Mouse (Mus musculus) hindbrain, embryonic 12.5 days (tissue): ENCODE results near the gene Mxra7. TPM values are rescaled to one million over a fixed set of nuclear protein-coding genes. Genes with fewer than 3 reads are reported as not detected.

Source experiments
- ATAC-seq: fragments of 200-750 bp; cut with Nextera tagmentation; 2 replicates; pipeline ENCODE4 v1.8.0; 2017; ENCODE audit warnings: moderate TSS enrichment; ENCODE audit not compliant: low FRiP score
- H3K27ac ChIP-seq: fragments of 300-500 bp; sonication (generic); 2 replicates; pipeline ENCODE4 v1.5.1; 2016; ENCODE audit warnings: mild to moderate bottlenecking
- H3K27me3 ChIP-seq: fragments of 300-500 bp; sonication (generic); 2 replicates; pipeline ENCODE4 v1.6.1; 2016; ENCODE audit warnings: mild to moderate bottlenecking
- H3K36me3 ChIP-seq: fragments of 300-500 bp; sonication (generic); 2 replicates; pipeline ENCODE4 v1.6.1; 2016; ENCODE audit warnings: mild to moderate bottlenecking
- H3K4me1 ChIP-seq: fragments of 300-500 bp; sonication (generic); 2 replicates; pipeline ENCODE4 v1.6.1; 2016
- H3K4me2 ChIP-seq: fragments of 300-500 bp; sonication (generic); replicated peaks from 2 replicates; pipeline ENCODE4 v1.6.1; 2016; ENCODE audit warnings: mild to moderate bottlenecking
- H3K4me3 ChIP-seq: fragments of 300-500 bp; sonication (generic); 2 replicates; pipeline ENCODE4 v1.5.1; 2016; ENCODE audit warnings: mild to moderate bottlenecking
- H3K9ac ChIP-seq: fragments of 300-500 bp; sonication (generic); 2 replicates; pipeline ENCODE4 v1.6.1; 2016; ENCODE audit warnings: mild to moderate bottlenecking, moderate library complexity
- H3K9me3 ChIP-seq: fragments of 300-500 bp; sonication (generic); replicated peaks from 2 replicates; pipeline ENCODE4 v1.6.1; 2016; ENCODE audit warnings: mild to moderate bottlenecking
- WGBS: fragments of 180-500 bp; shearing (Covaris S2); methylation state at CpG from one replicate; pipeline ENCODE4 v1.1.7; 2016; 5-methylcytosine and 5-hydroxymethylcytosine counted together
- polyA plus RNA-seq: library from polyadenylated mRNA; unstranded; fragments of >200 nt; fragmentation: Nextera tagmentation; extraction: Ambion mirVana; gene quantifications from 2 replicates; pipeline ENCODE4 v1.2.1, GENCODE M21; 2016

Gene Mxra7
- polyA plus RNA-seq, 1 experiment from 2014 or later: 95.0 TPM

GRCm38 (mm10) chr11:116784221-116784620, 43.6 kb downstream of the Mxra7 start:
- no peaks in the 10 kb centered on the region for H3K36me3 ChIP-seq
- no peak overlapping the region for H3K27ac ChIP-seq
- ATAC-seq: no peak
- H3K27me3 ChIP-seq: no peaks in the 10 kb centered on the region
- no peak overlapping the region for H3K4me3 ChIP-seq
- no peak overlapping the region for H3K9ac ChIP-seq
- no peaks in the 10 kb centered on the region for H3K9me3 ChIP-seq
- WGBS: 87% methylated on average over 10 of the region's 10 CpGs
- H3K4me2 ChIP-seq: no peak overlapping the region
- H3K4me1 ChIP-seq: no peaks in the 10 kb centered on the region

GRCm38 (mm10) chr11:116782737-116783145, 45.1 kb downstream of the Mxra7 start:
- WGBS: 81% methylated on average over 9 of the region's 9 CpGs
- H3K9me3 ChIP-seq: no peaks in the 10 kb centered on the region
- no peak overlapping the region for H3K4me2 ChIP-seq
- no peak for ATAC-seq
- no peak overlapping the region for H3K27ac ChIP-seq
- H3K9ac ChIP-seq: no peak overlapping the region
- no peak overlapping the region for H3K4me3 ChIP-seq
- H3K27me3 ChIP-seq: no peaks in the 10 kb centered on the region
- H3K36me3 ChIP-seq: no peaks in the 10 kb centered on the region
- no peaks in the 10 kb centered on the region for H3K4me1 ChIP-seq

GRCm38 (mm10) chr11:116775407-116775806, 52.4 kb downstream of the Mxra7 start, which contains the start of gene St6galnac1:
St6galnac1 (minus strand) TSS chr11:116775507.
- H3K27me3 ChIP-seq: no peaks in the 10 kb centered on the region
- H3K9me3 ChIP-seq: no peaks in the 10 kb centered on the region
- no peak within 1 kb of the TSS for H3K4me2 ChIP-seq
- no peak within 1 kb of the TSS for H3K4me3 ChIP-seq
- H3K4me1 ChIP-seq: no peaks in the 10 kb centered on the region
- no peaks in the 10 kb centered on the region for H3K36me3 ChIP-seq
- H3K27ac ChIP-seq: no peak within 1 kb of the TSS
- no peak for ATAC-seq
- WGBS: 89% methylated on average over 7 of the region's 7 CpGs
- H3K9ac ChIP-seq: no peak within 1 kb of the TSS

- Histone ChIP-seq H3K4me3 (no peak overlapping the region), H3K27me3 (no peaks in the 10 kb centered on the region), H3K9me3 (no peaks in the 10 kb centered on the region), H3K9ac (no peak overlapping the region), H3K4me1 (no peaks in the 10 kb centered on the region), H3K27ac (no peak overlapping the region), H3K36me3 (no peaks in the 10 kb centered on the region), H3K4me2 (no peak overlapping the region)
- ATAC-seq: no peak
- WGBS: 59% methylated on average over 2 of the region's 2 CpGs
Measured at GRCm38 (mm10) chr11:116773205-116773604, 54.6 kb downstream of the Mxra7 start.

- no peak overlapping the region for H3K4me2 ChIP-seq
- H3K9me3 ChIP-seq: no peaks in the 10 kb centered on the region
- H3K9ac ChIP-seq: no peak overlapping the region
- WGBS: 88% methylated on average over 5 of the region's 5 CpGs
- H3K4me1 ChIP-seq: no peaks in the 10 kb centered on the region
- H3K36me3 ChIP-seq: no peaks in the 10 kb centered on the region
- H3K4me3 ChIP-seq: no peak overlapping the region
- no peak overlapping the region for H3K27ac ChIP-seq
- ATAC-seq: no peak
- no peaks in the 10 kb centered on the region for H3K27me3 ChIP-seq
Measured at GRCm38 (mm10) chr11:116769873-116770272, 58.0 kb downstream of the Mxra7 start.

DNA sequence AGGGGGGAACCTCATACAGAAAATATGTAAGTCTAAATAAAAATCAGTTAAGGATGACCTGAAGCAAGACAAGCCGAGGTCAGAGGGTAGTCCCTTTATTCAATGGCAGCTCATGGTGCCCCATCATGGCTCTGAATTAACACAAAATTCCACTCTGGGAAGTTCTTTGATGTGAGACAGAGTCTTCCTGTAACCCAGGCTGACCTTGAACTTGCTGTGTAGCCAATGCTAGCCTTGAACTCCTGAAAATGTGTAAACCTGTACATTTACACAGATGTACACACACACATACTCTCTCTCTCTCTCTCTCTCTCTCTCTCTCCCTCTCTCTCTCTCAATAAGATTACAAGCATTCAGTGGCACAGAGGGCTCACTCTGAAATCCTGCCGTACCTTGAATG, 62.9 kb downstream of the Mxra7 start:
- H3K9me3 ChIP-seq: no peaks in the 10 kb centered on the region
- WGBS: 90% methylated on average over 2 of the region's 2 CpGs
- no peak overlapping the region for H3K4me2 ChIP-seq
- no peak overlapping the region for H3K4me3 ChIP-seq
- no peak for ATAC-seq
- no peak overlapping the region for H3K27ac ChIP-seq
- H3K36me3 ChIP-seq: no peaks in the 10 kb centered on the region
- no peaks in the 10 kb centered on the region for H3K4me1 ChIP-seq
- no peak overlapping the region for H3K9ac ChIP-seq
- H3K27me3 ChIP-seq: no peaks in the 10 kb centered on the region

- H3K27me3 ChIP-seq: no peaks in the 10 kb centered on the region
- no peaks in the 10 kb centered on the region for H3K9me3 ChIP-seq
- H3K36me3 ChIP-seq: no peaks in the 10 kb centered on the region
- H3K9ac ChIP-seq: no peak overlapping the region
- no peak overlapping the region for H3K27ac ChIP-seq
- 94% methylated on average over 7 of the region's 7 CpGs for WGBS
- H3K4me2 ChIP-seq: no peak overlapping the region
- no peak for ATAC-seq
- no peaks in the 10 kb centered on the region for H3K4me1 ChIP-seq
- H3K4me3 ChIP-seq: no peak overlapping the region
Measured at GRCm38 (mm10) chr11:116764346-116764745, 63.5 kb downstream of the Mxra7 start.

- Histone ChIP-seq H3K4me1 (no peaks in the 10 kb centered on the region), H3K4me3 (no peak overlapping the region), H3K36me3 (no peaks in the 10 kb centered on the region), H3K9ac (no peak overlapping the region), H3K27me3 (no peaks in the 10 kb centered on the region), H3K4me2 (no peak overlapping the region), H3K27ac (no peak overlapping the region), H3K9me3 (no peaks in the 10 kb centered on the region)
- WGBS: 92% methylated on average over 4 of the region's 4 CpGs
- ATAC-seq: no peak
Measured at GRCm38 (mm10) chr11:116755191-116755590, 72.7 kb downstream of the Mxra7 start.

- Histone ChIP-seq H3K4me3 (no peak overlapping the region), H3K36me3 (no peaks in the 10 kb centered on the region), H3K27me3 (no peaks in the 10 kb centered on the region), H3K9me3 (no peaks in the 10 kb centered on the region), H3K4me2 (no peak overlapping the region), H3K27ac (no peak overlapping the region), H3K9ac (no peak overlapping the region), H3K4me1 (no peaks in the 10 kb centered on the region)
- no peak for ATAC-seq
- WGBS: 88% methylated on average over 5 of the region's 5 CpGs
Measured at GRCm38 (mm10) chr11:116753674-116754470, 74.0 kb downstream of the Mxra7 start.

Other genes starting within 250 kb of the Mxra7 start
- gene Ube2o, start 246.6 kb downstream of the Mxra7 start, polyA plus RNA-seq: 23.6 and 27.6 TPM in 2 replicates
- 0.15 TPM in 1 of 2 replicates, not detected in the other for gene Aanat, start 241.6 kb downstream of the Mxra7 start, polyA plus RNA-seq
- gene Rhbdf2, start 201.0 kb downstream of the Mxra7 start, polyA plus RNA-seq: 3.7 and 4.5 TPM in 2 replicates
- 0.34 and 0.43 TPM in 2 replicates for gene Prcd, start 174.5 kb downstream of the Mxra7 start, polyA plus RNA-seq
- gene Cygb, start 173.7 kb downstream of the Mxra7 start, polyA plus RNA-seq: 4.5 and 5.9 TPM in 2 replicates
- gene St6galnac1, start 52.5 kb downstream of the Mxra7 start, polyA plus RNA-seq: not detected in 2 replicates
- gene Mettl23, start 15.2 kb upstream of the Mxra7 start, polyA plus RNA-seq: 56.1 and 64.9 TPM in 2 replicates
- 82.3 and 82.9 TPM in 2 replicates for gene Jmjd6, start 15.4 kb upstream of the Mxra7 start, polyA plus RNA-seq
- gene Mfsd11, start 24.4 kb upstream of the Mxra7 start, polyA plus RNA-seq: 43.3 and 47.6 TPM in 2 replicates
- 822 and 828 TPM in 2 replicates for gene Srsf2, start 25.0 kb upstream of the Mxra7 start, polyA plus RNA-seq
- 23.8 TPM in 2 replicates for gene Mgat5b, start 90.8 kb upstream of the Mxra7 start, polyA plus RNA-seq